Mouse (Mus musculus) G1E (cell line): ENCODE measurements around the gene Tubd1.

Experiments
- CTCF ChIP-seq: IDR thresholded peaks from 2 replicates; pipeline ENCODE4 v1.5.1; 2012; ENCODE audit warnings: low read depth, low read length, inconsistent platforms, mixed read lengths
- POLR2AphosphoS5 ChIP-seq: IDR thresholded peaks from 2 replicates; pipeline ENCODE4 v1.6.1; 2012; ENCODE audit warnings: low read depth, low read length, inconsistent platforms; ENCODE audit not compliant: insufficient replicate concordance

DNA sequence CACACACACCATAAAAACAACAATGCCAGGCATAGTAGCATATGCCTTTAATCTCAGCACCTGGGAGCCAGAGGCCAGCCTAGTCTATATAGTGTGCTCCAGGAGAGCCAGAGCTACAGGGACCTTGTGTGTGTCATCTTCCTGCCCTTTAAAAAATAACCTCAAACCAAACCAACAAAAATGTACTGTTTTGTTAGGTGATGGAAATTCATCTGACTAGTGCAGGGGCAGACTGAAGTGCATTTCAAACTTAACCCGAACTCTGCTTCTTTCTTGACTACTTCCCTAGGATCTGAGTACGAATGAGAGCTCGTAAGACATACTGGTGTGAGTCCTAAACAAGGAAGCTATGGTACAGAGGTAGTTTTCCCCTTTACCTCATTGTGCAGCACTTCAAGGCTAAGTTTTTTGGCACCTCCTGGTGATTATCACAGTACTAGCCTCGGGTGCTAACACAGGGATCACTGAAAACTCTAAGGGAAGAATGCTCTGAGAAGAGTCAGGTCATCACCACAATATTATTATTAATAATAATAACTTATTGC, 46.6 kb downstream of the Tubd1 start:
- TF ChIP-seq CTCF, result no peak
- TF ChIP-seq POLR2AphosphoS5, result no peak
